Mouse (Mus musculus): Measurements from ENCODE around the gene Sppl2b. TPM values are rescaled to one million over a fixed set of nuclear protein-coding genes. Genes with fewer than 3 reads are reported as not detected.
"Not testable (repeated sequence)": the region's sequence is repeated elsewhere in the genome, so short reads cannot be mapped to it uniquely, and the experiment has no call there.

The Sppl2b gene
- polyA plus RNA-seq, 1 experiment: 94.2 TPM

GRCm38 (mm10) chr10:80812391-80813041 lies 42.6 kb upstream of the Sppl2b start:
- Histone ChIP-seq H3K4me1 (ENCODE audit: control insufficient read depth, insufficient read depth, low read length) (no peaks in the 10 kb centered on the region), H3K27ac (ENCODE audit: insufficient read depth, low read length) (no peak overlapping the region), H3K4me3 (ENCODE audit: insufficient read depth, low read length) (no peak overlapping the region)
- no peak for TF ChIP-seq CTCF (IDR thresholded peaks at IDR 0.05; ENCODE audit: extremely low read depth, insufficient read depth, low read length)

GRCm38 (mm10) chr10:80813366-80813765 lies 41.7 kb upstream of the Sppl2b start, which contains the start of gene Jsrp1:
Gene Jsrp1, minus strand, starts transcription at chr10:80813498.
- TF ChIP-seq CTCF (IDR thresholded peaks at IDR 0.05; ENCODE audit: extremely low read depth, insufficient read depth, low read length): no peak
- no peak for TF ChIP-seq POLR2A (IDR thresholded peaks at IDR 0.05; ENCODE audit: extremely low read depth, insufficient read depth, low read length)
- no peak within 1 kb of the TSS for H3K4me3 ChIP-seq (ENCODE audit: insufficient read depth, low read length)
- H3K4me1 ChIP-seq (ENCODE audit: control insufficient read depth, insufficient read depth, low read length): no peaks in the 10 kb centered on the region
- H3K27ac ChIP-seq (ENCODE audit: insufficient read depth, low read length): no peak within 1 kb of the TSS

GRCm38 (mm10) chr10:80814800-80815199 lies 40.3 kb upstream of the Sppl2b start:
- Histone ChIP-seq H3K4me3 (ENCODE audit: insufficient read depth, low read length) (no peak overlapping the region), H3K27ac (ENCODE audit: insufficient read depth, low read length) (no peak overlapping the region), H3K4me1 (ENCODE audit: control insufficient read depth, insufficient read depth, low read length) (no peaks in the 10 kb centered on the region)
- no peak for TF ChIP-seq CTCF (IDR thresholded peaks at IDR 0.05; ENCODE audit: extremely low read depth, insufficient read depth, low read length)
- TF ChIP-seq POLR2A (IDR thresholded peaks at IDR 0.05; ENCODE audit: extremely low read depth, insufficient read depth, low read length): no peak

GRCm38 (mm10) chr10:80816303-80816702 lies 38.8 kb upstream of the Sppl2b start:
- not testable (repeated sequence) for H3K4me1 ChIP-seq (ENCODE audit: control insufficient read depth, insufficient read depth, low read length); H3K4me3 ChIP-seq (ENCODE audit: insufficient read depth, low read length); H3K27ac ChIP-seq (ENCODE audit: insufficient read depth, low read length)

GRCm38 (mm10) chr10:80817164-80817563 lies 37.9 kb upstream of the Sppl2b start:
- H3K27ac ChIP-seq (ENCODE audit: insufficient read depth, low read length): no peak overlapping the region
- TF ChIP-seq CTCF (IDR thresholded peaks at IDR 0.05; ENCODE audit: extremely low read depth, insufficient read depth, low read length) (no peak), POLR2A (IDR thresholded peaks at IDR 0.05; ENCODE audit: extremely low read depth, insufficient read depth, low read length) (no peak)
- no peak overlapping the region for H3K4me3 ChIP-seq (ENCODE audit: insufficient read depth, low read length)
- H3K4me1 ChIP-seq (ENCODE audit: control insufficient read depth, insufficient read depth, low read length): no peaks in the 10 kb centered on the region

GRCm38 (mm10) chr10:80817955-80818354 lies 37.1 kb upstream of the Sppl2b start:
- not testable (repeated sequence) for H3K4me1 ChIP-seq (ENCODE audit: control insufficient read depth, insufficient read depth, low read length); H3K27ac ChIP-seq (ENCODE audit: insufficient read depth, low read length); H3K4me3 ChIP-seq (ENCODE audit: insufficient read depth, low read length)

GRCm38 (mm10) chr10:80818599-80819281 lies 36.3 kb upstream of the Sppl2b start:
- H3K27ac ChIP-seq (ENCODE audit: insufficient read depth, low read length): no peak overlapping the region
- no peak for TF ChIP-seq CTCF (IDR thresholded peaks at IDR 0.05; ENCODE audit: extremely low read depth, insufficient read depth, low read length)
- TF ChIP-seq POLR2A (IDR thresholded peaks at IDR 0.05; ENCODE audit: extremely low read depth, insufficient read depth, low read length): no peak
- H3K4me3 ChIP-seq (ENCODE audit: insufficient read depth, low read length): no peak overlapping the region
- H3K4me1 ChIP-seq (ENCODE audit: control insufficient read depth, insufficient read depth, low read length): no peaks in the 10 kb centered on the region

GRCm38 (mm10) chr10:80819406-80819805 lies 35.7 kb upstream of the Sppl2b start:
- TF ChIP-seq POLR2A (IDR thresholded peaks at IDR 0.05; ENCODE audit: extremely low read depth, insufficient read depth, low read length): no peak
- no peak for TF ChIP-seq CTCF (IDR thresholded peaks at IDR 0.05; ENCODE audit: extremely low read depth, insufficient read depth, low read length)
- no peak overlapping the region for H3K4me3 ChIP-seq (ENCODE audit: insufficient read depth, low read length)
- H3K4me1 ChIP-seq (ENCODE audit: control insufficient read depth, insufficient read depth, low read length): no peaks in the 10 kb centered on the region

GRCm38 (mm10) chr10:80821991-80822390 lies 33.1 kb upstream of the Sppl2b start:
- Histone ChIP-seq H3K27ac (ENCODE audit: insufficient read depth, low read length) (no peak overlapping the region), H3K4me3 (ENCODE audit: insufficient read depth, low read length) (no peak overlapping the region), H3K4me1 (ENCODE audit: control insufficient read depth, insufficient read depth, low read length) (no peaks in the 10 kb centered on the region)
- TF ChIP-seq POLR2A (IDR thresholded peaks at IDR 0.05; ENCODE audit: extremely low read depth, insufficient read depth, low read length) (no peak), CTCF (IDR thresholded peaks at IDR 0.05; ENCODE audit: extremely low read depth, insufficient read depth, low read length) (peak; percentile 46)

More at GRCm38 (mm10) chr10:80819406-80819805, 35.7 kb upstream of the Sppl2b start:
- no peak overlapping the region for H3K27ac ChIP-seq (ENCODE audit: insufficient read depth, low read length)

GRCm38 (mm10) chr10:80822528-80822927 lies 32.5 kb upstream of the Sppl2b start:
- TF ChIP-seq POLR2A (IDR thresholded peaks at IDR 0.05; ENCODE audit: extremely low read depth, insufficient read depth, low read length) (no peak), CTCF (IDR thresholded peaks at IDR 0.05; ENCODE audit: extremely low read depth, insufficient read depth, low read length) (no peak)
- H3K4me1 ChIP-seq (ENCODE audit: control insufficient read depth, insufficient read depth, low read length): no peaks in the 10 kb centered on the region
- H3K4me3 ChIP-seq (ENCODE audit: insufficient read depth, low read length): no peak overlapping the region
- no peak overlapping the region for H3K27ac ChIP-seq (ENCODE audit: insufficient read depth, low read length)
